Mouse (Mus musculus) left cerebral cortex, postnatal 14 days (tissue): ENCODE data around the gene Cdcp2. TPM values are rescaled to one million over a fixed set of nuclear protein-coding genes. Genes with fewer than 3 reads are reported as not detected.

Experiments used
- DNase-seq, 2 experiments: peaks; one replicate each; pipeline ENCODE4 v3.0.0; 2021 to 2022; ENCODE audit warnings: low spot score in 2 of 2, mixed read lengths in 1 of 2
- intact Hi-C: fragments of 180-260 bp; cut with DNase I; formaldehyde crosslinking; loops from one replicate; pipeline ENCODE4 v1.15.1; 2025
- long read RNA-seq, 2 experiments: library from polyadenylated mRNA; stranded (forward); transcript quantifications; one replicate each; pipeline ENCODE4 v2.0.0; 2021
- total RNA-seq, 2 experiments: library from RNA; stranded (reverse); gene quantifications; 2 replicates each; pipeline ENCODE4 v1.2.3; 2021

The Cdcp2 gene
- total RNA-seq: not detected
- long read RNA-seq, experiment 1: 0 reads
- long read RNA-seq, experiment 2, partial matches to known transcripts: 0 of 1 reads
- long read RNA-seq, experiment 2, other reads (novel, unspliced or antisense): 1 of 1 reads

DNA sequence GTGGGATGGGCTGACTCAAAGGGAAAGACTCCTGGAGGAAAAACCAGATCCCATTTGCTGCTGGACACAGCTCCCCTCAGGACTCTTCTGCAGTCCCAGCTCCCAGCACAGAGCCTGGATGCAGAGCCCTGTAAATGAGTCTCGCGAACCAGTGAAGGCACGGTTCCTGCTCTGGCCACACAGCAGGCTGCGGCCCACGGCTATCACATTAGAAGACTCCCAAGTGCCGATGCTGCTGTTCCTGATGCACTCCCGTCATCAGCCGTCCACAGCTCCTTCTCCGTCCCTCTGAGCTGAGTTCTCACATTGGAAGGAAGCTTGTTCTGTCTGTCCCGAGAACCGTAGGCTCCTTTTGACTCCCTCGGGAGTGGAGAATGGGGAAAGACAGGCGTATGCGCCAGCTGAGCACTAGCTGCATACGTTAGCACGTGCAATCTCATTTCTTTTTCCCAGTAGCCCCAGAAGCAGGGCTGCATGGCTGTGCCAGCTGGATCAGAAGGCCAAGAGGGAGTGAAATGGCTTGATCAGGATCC is at the start of gene Cdcp2:
Gene Cdcp2 (plus strand): TSS at position 51 of the 533 bp plus-strand sequence.
- intact Hi-C loops: no loop called here
- DNase-seq: no peak

DNA sequence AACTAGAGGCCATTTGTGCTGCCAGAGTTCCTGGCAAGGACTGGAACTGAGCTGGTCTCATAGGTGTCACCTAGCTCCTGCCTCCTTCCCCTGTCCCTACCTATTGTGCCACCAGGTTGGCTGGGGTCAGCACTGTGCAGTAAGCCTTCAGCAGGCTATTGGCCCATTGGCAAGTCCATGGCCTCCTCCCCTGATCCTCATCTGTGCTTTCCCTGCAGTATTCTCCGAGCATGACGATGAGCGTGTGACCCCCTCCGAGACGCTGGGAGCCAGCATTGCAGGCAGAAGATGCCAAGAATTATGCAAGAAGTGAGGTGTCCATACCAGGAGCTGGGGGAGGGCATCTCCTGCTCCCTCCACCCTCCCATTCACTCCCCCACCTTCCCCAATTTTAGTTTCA is 48.9 kb upstream of the Cdcp2 start:
- no peak for DNase-seq
- intact Hi-C loops: no loop called here

DNA sequence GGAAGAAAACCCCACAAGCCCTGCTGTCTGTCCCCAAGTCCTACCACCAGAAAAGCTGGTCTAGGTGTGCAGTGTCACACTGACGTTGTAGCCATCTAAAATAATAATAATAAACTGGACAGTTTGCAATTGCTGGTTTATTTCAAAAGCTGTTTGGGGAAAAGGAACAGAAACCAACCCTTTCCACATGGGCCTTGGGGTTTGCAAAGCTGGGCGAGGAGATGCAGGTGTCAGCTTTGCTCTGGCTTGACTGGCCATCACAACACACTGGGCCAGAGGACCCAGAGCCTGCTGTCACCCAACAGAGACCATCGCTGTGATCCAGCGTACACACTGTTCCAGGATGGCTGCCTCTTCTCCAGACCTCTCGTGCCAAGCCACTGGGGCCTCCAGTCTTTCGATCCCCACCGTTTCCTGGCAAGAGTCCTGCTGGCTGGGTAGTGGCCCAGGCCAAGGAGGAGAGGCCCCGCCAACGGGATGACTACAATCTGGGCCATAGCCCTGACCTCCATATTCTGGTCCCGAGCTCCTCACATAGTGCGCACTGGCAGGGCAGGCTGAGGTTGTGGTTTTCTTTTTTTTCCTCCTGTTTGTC is 48.0 kb upstream of the Cdcp2 start:
- intact Hi-C loops: no loop called here
- peak; percentile 40 to 52 for DNase-seq

DNA sequence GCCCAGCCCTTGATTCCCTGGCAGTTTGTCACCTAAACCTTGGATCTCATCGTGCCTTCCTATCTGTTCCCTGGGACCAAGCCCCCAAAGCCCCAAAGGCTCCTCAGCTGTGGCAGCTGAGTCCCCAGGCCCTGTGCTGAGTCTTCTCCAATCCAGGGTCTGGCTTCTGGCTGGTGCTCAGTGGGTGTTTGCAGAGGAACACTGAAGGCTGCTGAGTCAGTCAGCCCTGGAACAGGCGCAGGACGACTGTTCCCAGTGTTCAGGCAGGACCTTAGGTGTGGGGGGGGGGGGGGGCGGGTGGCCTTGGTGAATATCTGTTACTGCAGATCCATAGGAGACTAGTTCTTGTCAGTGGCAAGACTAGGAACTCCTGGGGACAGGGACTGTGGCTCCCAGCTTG is 44.8 kb upstream of the Cdcp2 start:
- no peak for DNase-seq
- intact Hi-C loops: no loop called here

DNA sequence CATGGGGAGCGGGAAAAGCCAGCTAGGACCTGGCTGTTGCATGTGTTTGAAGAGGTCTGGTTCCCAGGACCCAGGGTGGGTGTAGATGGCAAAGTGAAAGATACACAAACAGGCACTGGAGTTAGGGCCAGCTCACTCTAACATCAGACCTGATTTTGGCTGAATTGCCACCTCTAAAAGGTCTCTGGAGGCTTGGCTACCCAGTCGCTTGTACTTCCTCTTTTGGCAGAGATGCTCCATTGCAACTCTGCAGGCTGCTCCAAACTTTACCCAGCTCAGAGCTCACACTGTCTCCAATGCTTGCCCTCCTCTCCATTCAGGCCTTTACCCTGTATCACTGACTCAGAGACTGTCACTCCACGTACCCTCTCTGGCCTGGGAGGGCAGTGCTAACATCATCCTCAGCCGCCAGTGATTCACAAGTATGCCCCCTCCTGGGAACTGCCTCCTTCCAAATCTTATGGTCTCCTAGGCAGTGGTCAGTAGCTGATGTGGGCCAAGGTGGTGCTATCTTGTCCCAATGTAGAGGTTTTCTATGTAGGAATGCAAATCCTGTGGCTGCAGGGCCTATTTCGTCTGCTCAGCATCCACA is 43.6 kb upstream of the Cdcp2 start:
- DNase-seq: no peak
- intact Hi-C loops: no loop called here

DNA sequence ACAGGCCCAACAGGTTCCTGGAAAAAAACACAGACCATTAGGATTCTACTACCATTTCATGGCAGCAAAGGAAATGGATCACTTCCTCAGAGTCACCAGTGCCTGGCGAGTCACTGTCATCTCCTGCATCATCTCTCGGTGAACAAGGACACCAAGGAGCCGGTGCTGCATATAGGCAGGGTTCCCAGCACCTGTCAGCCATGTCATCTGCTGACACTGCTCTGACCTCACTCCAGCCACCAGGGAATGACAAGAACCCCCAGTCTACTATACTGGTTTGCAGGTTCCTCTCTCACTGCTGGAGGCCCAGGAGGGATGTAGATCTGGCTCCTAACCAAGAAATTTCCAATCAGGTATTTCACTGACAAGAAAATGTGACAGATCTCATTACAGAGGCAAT is 40.6 kb upstream of the Cdcp2 start:
- intact Hi-C loops: no loop called here
- DNase-seq: no peak

DNA sequence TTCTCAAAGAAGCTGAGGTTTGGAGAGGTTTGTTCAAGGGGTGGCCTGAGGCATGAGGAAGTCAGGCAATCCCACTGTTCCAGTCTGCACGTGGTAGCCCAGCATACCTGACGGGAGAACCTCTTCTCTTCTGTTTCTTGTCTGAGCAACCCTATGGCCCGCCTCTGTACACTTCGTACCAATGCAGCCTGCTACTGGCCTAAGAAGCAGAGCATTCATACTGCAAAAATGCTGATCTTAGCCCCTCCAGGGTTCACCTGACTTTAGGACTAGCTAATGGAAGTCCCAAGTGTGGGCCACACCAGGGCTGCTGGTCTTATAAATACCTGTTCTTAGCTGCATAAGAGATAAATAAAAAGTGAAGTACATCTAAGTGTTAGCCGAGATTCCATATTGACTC is 38.3 kb upstream of the Cdcp2 start:
- DNase-seq: no peak
- intact Hi-C loops: no loop called here

DNA sequence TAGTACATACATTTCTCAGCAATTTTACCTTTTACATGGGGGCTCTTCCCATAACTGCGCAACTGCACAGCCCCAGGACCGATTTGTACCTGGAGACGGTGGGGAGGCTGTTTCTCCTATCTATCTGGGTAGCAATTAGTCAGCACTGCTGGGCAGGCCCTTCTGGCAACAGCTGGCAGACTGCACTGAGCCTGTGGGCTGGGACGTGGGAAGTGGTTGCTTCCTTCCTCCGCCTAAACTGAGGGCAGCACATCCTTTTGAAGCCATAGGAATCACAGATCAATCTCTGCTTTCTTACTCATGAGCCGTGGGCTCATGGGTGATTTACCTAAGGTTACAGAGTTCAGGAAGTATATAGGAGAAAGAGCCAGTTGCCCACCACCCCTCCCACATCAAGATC is 37.9 kb upstream of the Cdcp2 start:
- intact Hi-C loops: no loop called here
- no peak for DNase-seq

DNA sequence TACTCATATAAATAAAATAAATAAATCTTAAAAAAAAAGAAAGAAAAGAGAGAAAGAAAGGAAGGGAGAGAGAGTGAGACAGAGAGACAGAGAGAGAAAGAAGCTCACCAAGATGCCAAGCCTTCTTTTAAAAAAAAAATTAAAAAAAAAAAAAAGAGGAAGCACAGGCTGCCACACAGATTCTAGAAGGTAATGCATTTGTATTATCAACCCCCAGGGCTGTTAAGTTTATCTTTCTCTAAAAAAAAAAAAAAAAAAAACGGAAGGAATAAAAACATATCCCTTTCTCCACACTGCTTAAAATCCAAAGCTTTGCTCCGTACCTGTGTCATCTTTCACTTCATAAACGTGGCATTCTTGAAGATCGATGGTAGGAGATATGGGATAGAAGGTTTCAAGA is 35.1 kb upstream of the Cdcp2 start:
- intact Hi-C loops: no loop called here
- no peak for DNase-seq

DNA sequence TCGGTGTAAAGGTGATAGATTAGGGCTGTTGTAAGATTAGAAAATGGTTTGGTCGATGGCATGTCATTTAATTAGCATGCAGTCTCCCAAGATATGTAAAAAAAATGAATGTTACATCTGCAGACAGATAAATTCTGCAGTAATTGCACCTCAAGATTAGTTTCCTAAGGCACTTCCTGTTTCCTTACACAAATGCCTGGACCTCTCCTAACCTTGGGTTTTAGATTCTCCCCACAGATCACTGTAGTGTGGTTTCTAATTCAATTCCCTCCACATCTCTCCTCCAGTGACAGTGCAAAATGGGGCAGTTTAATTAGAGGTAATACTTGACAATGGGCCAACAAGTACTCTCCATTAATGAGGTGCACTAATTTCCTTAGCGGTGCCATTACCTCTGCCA is 33.5 kb upstream of the Cdcp2 start:
- intact Hi-C loops: no loop called here
- no peak for DNase-seq

DNA sequence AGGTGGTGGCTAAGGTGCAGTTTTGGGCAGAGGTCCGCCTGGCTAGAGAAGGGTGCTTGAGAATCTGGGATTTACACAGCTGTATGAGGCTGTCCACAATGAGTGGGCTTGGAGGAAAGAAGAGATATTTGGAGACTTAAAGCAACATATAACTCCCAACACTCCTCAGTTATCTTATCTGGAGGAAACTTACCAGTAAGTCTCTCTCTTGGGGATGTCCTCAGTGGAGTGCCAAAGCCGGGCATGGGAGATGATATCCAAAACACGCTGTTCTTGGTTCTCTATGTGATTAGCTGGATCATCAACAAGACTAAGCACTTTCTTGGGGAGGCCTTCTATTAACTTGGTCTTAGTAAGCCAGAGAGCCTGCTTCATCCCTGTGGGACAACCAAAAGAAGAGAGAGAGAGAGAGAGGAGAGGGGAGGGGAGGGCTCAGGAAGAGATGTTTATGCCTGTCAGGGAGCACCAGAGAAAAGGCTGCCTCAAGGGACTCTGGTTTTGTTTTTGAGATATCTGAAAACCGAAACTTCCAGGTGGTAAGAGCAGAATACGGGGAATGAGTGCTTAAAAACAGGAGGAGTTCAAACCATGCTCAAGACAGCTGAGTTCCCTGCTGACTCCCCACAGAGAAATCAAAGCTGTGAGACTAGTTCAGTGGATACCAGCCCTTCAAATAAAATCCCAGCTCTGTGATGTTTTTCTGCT is 32.1 kb upstream of the Cdcp2 start:
- DNase-seq: no peak
- intact Hi-C loops: loop anchor here (5.0 kb wide), 2 partner anchors 98 to 227 kb away; no protein-coding TSS in a partner anchor

DNA sequence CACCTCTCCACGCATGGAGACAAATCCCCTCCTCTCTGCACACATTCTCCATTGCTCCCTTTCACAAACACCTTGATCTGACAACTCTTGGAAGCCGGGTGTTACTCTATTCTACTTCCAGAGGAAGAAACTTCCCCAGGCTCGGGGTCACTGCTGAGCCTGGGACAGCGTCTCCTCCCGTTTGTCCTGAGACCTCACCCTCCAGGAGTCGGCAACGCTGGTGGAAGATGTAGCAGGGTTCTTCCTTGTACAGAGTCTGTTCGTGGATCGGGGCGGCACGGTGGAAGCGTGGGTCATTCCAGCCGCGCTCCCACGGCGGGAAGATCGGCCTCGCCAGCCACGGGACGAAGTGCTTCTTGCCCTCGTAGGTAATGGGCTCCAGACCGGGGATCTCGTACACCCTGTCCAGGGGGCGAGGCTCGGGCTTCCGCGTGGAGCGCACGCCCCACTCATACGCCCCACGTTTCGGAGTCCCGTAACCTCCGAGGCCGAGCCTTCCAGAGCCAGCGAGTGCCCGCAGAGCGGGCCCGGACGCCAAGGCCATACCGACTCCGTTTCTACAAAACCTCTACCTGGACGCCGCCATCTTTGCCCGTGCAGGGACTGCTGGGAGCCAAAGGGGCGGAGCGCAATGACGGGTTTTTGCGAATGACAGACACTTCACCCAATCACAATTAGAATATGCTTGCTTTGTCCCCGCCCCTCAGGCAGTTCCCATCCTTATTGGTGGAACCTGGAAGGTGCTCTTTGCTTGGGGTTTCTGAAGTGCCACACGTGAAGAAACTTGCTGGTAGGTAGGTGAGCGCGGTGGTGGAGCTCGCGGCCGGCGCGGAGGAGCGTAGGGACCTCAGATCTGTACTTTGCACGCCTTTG is 30.2 kb upstream of the Cdcp2 start, which contains the start of the genes Mrpl37 and Cyb5rl:
Gene Mrpl37 (minus strand): TSS at position 617 of the 873 bp plus-strand sequence.
Gene Cyb5rl (plus strand): TSS at position 737 of the 873 bp plus-strand sequence.
- intact Hi-C loops: loop anchor here (5.0 kb wide), 2 partner anchors 96 to 229 kb away; no protein-coding TSS in a partner anchor
- DNase-seq: peak; percentile 97

DNA sequence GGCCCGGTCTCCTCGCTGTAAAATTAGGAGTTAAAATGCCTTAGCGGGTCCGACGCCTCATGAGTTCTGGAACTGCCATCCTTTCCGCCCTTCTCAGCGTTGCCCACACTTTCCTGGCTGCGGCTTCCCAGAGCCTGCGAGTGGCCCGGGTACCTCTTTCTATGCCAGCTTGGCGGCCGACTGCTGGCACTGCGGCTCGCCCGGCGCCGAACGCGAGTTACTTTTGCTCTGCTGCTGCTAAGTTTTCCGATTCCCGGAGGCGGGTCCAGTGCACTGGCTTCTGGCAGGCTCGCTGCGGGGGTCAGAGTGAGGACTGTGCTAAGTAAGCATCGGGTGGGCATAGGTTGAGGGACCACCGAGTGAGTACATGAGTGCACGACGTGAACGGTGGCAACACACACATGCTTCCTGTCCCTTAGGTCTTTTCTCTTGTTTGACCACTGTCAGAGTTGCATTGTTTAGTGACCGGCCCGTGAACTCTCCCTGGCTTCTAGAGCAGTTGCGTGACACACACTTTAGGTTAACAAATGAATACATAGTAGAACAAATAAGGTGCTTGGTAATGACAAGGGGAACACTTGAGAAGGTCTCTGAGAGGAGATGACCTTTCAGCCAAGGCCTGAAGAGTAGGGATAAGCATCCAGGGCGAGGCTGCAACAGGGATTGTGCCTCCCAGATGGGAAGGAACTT is 29.4 kb upstream of the Cdcp2 start:
- peak in 1 of 2 experiments; percentile 38 for DNase-seq
- intact Hi-C loops: loop anchor here (5.0 kb wide), 2 partner anchors 95 to 230 kb away; no protein-coding TSS in a partner anchor

DNA sequence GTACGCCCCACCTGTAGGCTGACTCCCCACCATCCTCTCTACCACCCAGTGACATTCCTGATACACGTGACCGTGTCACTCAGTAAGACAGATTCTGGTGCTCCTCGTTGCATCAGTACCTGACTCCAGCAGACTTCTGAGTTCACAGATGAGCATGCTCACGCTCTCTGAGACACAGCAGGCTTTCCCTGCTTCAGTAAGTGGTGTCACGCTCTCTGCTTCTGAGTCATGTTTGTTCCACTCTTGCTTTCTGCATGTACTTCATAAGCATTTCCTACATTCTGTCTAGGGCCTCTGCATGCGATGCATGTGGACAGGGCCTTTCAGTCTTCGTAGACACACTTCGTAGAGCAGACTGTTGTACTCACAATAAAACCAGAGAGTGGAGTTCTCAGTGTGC is 24.3 kb upstream of the Cdcp2 start:
- no peak for DNase-seq
- intact Hi-C loops: no loop called here

DNA sequence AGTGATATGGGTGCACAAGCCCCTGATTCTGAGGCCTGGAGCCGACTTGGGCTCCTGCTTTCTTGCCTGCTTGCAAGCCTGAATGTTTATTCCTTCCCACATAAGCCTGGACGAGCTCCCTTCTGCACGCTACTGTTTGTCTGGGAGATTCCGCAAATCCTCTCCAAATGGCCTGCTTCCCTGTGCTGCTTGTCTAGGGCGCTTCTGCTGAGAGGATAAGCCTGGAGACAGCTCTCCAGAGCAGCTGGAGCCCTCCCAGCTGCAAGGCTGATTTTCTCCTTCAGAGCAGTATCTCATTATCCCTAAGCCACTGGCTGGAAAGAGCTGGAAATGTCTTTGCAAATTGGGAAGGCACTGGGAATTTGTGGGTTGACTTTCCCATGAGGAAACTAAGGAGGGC is 21.2 kb upstream of the Cdcp2 start:
- DNase-seq: peak; percentile 27 to 40
- intact Hi-C loops: no loop called here

DNA sequence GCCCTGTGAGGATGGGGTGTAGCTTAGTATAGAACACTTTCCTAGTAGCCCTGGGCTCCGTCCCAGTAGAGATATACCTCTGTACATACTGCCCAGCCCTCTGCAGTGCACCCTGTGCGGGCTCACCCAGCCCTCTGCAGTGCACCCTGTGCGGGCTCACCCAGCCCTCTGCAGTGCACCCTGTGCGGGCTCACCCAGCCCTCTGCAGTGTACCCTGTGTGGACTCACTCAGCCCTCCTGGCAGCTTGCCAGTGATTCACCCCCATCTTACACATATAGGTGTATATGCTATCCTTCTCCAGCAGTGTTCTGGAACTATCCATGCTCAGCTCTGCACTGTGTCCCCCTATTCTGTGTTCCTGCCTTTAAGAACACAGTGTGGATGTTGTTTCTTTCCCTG is 17.8 kb upstream of the Cdcp2 start:
- DNase-seq: no peak
- intact Hi-C loops: no loop called here

DNA sequence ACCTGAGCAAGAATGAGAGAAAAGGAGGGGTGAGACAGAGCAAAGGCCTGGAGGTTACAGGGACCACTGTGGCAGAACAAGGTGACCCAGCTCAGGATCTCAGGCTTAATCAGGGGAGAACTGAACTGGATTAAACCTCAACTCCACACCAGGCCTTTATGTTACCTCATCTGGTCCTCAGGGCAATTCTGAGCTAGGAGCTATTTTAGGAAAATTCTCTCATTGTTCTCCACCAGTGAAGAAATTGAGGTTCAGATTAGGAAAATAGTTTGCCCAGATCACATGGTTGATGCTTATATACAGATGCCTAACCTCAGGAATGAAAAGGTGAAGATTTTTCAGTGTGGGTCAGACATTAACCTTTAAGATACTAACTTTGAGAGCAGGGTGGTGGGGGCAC is 17.0 kb upstream of the Cdcp2 start:
- intact Hi-C loops: no loop called here
- no peak for DNase-seq

DNA sequence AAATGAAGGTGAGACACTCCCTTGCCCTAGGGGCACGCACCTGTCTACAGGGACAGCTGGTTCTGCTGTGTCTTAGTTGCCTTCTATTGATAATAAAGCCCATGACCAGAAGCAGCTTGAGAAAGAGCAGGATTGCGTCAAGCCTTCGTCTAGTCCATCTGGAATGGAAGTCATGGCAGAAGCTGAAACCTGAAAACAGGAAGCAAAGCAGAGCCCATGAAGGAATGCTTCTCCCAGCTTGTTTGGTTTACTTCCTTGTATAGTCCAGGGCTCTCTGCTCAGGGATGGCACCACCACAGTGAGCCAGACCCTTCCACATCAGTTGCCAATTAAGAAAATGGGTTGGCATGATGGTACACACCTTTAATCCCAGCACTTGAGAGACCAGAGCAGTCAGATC is 14.5 kb upstream of the Cdcp2 start:
- intact Hi-C loops: no loop called here
- DNase-seq: no peak

DNA sequence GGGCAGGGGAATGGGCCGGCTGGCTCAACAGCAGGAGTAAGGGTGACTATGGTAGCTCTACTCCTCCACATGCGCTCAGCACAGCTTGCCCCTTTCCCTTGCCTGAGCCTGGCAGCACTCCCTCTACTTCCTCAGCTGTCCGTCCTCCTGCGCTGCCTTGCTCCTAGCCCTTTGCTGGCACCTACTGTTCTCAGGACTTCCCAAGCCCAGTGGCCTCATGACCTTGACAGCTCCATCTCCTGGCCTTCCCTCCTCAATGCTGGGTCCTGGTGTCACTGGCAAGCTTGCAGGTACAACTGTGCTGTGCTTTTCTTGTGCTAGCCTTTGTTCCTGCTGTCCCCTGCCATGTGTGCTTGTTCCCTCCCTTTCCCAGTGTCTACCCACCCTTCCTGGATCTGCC is 13.6 kb upstream of the Cdcp2 start:
- no peak for DNase-seq
- intact Hi-C loops: no loop called here
